Mouse (Mus musculus): ENCODE measurements around the gene Hmg20a. TPM values are rescaled to one million over a fixed set of nuclear protein-coding genes. Genes with fewer than 3 reads are reported as not detected.

The Hmg20a gene
- total RNA-seq, 2 experiments from 2014 or later = 55.8 to 59.0 TPM

GRCm38 (mm10) chr9:56516219-56516618 lies 97.8 kb downstream of the Hmg20a start:
- DNase-seq (ENCODE audit: low spot score in 2 of 2) = no peak

DNA sequence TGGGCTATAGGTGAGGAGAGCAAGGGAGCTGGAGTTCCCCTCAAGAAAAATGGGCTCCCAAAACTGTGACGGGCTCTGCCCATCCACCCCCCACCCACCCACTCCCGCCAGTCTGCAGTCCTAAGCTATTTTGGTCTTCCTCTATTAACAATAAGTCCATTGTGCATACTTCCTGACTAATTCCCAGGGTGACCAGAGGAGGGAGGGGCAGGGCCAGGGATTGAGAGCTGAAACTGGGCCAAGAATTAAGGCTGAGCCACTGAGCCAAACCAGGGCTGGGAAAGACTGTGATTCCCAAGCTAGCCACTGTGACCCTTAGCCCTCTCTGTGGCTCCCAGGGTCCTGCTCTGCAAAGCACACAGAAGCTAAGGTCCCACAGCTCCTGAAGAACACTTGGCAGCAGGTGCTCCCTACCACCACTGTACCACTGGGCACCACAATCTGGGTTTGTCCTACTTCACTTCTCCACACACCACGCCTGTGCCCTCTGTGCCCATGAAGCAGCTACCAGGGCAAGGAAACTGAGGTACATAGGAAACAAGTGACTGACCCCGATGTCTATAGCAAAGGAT lies 98.4 kb downstream of the Hmg20a start:
- no peak for DNase-seq (ENCODE audit: low spot score in 2 of 2)

DNA sequence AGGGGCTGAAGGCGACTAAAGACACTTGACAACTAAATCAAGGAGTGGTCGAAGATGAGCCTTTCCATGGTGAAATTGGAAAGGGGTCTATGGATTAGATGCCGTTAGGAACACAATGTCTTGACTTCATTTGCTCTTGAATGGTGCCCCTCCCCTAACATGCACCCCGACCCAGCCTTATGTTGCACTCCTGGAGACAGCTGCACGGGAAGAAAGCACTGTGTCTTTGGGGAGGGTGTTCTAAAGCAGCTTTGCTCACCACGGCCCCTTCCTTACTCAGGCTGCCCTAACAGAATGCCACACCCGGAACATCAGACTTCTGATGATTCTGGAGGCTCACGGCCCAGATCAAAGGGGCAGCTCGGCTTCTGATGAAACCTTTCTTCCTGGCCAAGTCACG lies 103.9 kb downstream of the Hmg20a start:
- no peak for DNase-seq (ENCODE audit: low spot score in 2 of 2)

DNA sequence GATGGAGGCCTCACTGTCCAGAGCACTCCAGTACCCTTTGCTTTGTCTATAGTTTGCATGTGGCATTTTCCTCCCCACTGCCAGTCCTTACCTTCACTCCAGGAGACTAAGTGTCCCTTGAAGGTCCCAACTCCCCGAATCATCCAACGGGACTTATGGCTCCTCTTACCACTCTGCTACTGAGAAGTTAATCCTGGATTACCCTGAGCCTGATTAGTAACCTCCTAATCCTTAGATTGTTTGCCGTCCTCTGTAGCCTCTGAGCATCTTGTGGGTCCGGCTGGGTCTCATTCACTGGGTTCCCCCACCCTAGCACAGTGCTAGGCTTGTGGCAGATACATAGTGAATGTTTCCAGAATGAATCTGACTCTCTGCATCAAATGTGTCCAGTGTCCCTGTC lies 109.5 kb downstream of the Hmg20a start:
- DNase-seq (ENCODE audit: low spot score in 2 of 2) = no peak

GRCm38 (mm10) chr9:56531991-56532390 lies 113.6 kb downstream of the Hmg20a start:
- no peak for DNase-seq (ENCODE audit: low spot score in 2 of 2)

DNA sequence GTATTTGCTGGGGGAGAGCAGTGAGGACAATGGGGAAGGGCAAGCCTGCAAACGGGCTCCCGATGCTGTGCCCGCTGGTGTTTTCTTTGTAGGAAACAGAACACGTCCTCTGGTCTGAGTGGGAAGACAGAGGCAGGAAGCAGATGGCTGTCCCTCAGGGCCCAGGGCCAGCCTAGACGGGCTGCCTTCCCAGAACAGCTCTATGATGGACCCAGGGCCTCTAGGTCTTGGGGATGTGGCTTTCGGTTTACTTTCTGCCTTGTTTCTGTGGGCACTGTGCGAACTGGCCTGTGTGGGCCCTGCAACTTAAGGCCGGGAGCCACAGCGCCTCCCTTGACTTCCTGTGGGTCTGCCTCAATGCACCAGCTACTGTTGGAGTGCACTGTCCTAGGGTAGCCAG lies 115.5 kb downstream of the Hmg20a start:
- DNase-seq (ENCODE audit: low spot score in 2 of 2) = no peak

DNA sequence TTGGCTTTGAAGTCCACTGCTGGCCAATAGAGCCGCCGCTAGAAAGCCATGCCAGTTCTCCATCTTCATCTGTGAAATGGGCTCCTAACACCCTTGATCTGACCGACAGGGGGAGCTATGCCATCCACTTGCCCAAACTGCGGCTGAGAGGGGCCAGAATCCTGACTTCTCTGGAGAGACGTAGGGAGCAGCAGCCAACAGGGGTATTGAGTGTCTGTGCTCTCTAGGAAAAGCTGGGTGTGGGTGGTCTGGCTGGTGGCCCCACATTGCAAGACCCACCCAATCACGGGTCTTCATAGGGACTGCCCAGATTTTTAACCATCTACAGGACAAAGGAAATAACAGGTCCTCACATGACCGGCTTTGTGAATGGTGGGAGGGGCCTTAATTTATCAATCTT lies 116.3 kb downstream of the Hmg20a start:
- DNase-seq (ENCODE audit: low spot score in 2 of 2) = no peak

- no peak for DNase-seq (ENCODE audit: low spot score in 2 of 2)
Measured at GRCm38 (mm10) chr9:56535361-56535760, 117.0 kb downstream of the Hmg20a start.

DNA sequence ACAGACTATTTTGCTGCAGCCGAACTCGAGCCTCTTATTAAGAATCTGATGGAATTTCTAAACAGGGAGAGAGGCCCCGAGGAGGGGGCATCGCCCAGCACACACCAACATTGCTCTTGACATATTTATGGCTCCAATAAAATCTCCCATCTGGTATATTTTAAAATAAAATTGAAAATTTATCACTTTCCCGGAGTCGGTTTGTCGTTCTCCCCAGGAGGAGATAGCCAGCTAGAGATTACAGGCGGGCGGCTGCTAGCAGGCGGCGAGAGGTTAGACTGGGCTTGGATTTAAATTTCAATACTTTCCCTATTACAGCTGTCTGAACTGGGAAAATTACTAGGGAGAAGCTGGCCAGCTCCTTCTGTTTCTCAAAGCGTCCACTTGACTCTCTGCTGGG lies 121.6 kb downstream of the Hmg20a start:
- DNase-seq (ENCODE audit: low spot score in 2 of 2) = no peak

- DNase-seq (ENCODE audit: low spot score in 2 of 2) = no peak
Measured at GRCm38 (mm10) chr9:56544687-56545475, 126.5 kb downstream of the Hmg20a start.

Other genes starting within 250 kb of the Hmg20a start
- gene Peak1, start 542 bp upstream of the Hmg20a start, total RNA-seq (2021) = 10 to 100 TPM; 52.5 to 54.8 TPM